Mouse (Mus musculus) right cerebral cortex, postnatal 4 days (tissue): ENCODE results near the gene Gm17606.

Experiments used
- DNase-seq: peaks from one replicate; pipeline ENCODE4 v3.0.0-alpha.2; 2022

Gm17606 gene

GRCm38 (mm10) chr14:54669381-54669780 lies 28.6 kb downstream of the Gm17606 start:
- no peak for DNase-seq

DNA sequence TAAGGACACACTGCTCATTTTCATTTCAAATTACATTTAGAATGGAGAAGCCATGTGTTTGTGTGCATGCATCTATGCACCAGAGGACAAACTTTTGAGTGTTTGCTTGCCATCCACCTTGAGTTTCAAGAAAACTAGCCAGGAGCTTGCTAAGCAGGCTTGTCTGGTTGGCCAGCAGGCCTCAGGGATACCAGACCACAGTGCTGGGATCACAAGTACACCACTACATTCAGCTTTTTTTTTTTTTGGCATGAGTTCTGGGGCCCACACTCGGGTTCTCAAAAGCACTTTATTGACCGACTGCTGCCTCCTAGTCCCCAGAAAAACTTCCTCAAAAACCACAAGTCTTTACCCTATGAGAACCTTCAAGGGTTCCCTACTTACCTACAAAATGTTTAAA lies 33.6 kb downstream of the Gm17606 start:
- no peak for DNase-seq

DNA sequence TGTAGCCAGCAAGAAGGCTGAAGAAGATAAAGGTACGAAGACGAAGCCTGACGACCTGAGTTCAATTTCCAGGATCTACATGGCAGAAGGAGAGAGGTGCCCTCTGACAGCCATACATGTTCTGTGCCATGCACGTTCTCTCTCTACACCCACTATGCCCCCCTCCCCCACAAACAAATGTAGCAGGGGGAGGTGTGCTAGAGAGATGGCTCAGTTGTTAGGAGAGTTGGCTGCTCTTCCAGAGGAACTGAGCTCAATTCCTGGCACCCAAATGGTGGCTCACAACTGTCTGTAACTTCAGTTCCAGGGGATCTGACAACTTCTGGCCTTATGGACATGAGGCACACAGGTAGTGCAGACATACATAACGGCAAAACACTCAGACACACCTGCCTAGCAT lies 35.5 kb downstream of the Gm17606 start:
- no peak for DNase-seq

GRCm38 (mm10) chr14:54678657-54679304 lies 38.0 kb downstream of the Gm17606 start:
- no peak for DNase-seq

DNA sequence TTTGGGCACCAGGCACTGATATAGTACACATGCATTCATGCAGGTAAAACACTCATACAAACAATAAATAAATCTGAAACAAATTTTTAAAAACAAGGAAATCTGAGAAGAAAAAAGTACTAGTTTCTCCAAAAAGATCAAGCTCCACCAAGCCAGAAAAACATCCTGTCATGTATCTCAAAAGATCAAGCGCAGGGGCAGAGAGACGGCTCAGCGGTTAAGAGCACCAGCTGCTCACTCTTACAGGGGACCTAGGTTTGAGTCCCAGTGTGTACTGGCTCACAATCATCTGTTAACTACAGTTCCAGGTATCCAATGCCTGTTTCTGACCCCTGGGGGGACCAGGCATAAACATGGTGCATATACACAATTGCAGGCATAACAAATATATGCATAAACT lies 41.6 kb downstream of the Gm17606 start:
- DNase-seq: no peak

DNA sequence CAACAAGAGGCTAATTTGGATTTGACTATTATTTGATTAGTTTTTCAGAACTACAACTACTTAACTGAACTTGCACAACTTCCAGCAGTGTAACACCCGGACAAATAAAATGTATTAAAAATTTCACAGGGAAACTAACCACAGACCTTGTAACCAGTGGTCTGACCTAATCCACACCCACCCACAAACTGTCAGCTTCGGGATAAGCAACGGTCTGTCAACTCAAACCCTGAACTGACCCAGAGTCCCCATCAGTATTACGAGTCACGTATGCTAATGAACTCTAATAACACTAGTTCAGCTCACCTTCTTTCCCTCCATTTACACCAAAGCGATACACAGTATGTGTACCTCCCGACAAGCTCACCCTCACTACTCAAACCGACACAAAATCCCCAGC lies 44.7 kb downstream of the Gm17606 start:
- DNase-seq: no peak

DNA sequence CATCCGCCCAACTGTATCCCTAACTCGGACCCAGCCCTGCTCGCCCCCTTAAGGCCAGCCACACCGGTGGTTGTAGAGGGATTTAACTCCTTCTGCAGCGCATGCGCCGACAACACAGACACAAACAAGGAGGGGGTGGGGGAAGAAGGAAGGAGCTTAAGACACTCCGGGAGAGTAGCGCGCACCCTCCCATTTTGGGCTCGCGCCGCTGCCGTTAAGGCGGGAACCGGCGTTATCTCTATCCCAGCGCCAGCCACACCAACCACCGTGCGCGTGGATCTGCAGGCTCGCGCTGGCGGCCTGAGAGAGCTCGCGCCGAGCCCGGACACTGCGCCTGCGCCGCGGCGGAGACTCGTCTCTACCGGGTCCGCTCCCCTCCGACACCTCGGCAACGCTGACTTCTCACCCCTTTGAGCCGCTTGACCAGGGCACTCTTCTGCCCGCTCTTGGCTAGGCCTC lies 45.3 kb downstream of the Gm17606 start, which contains the start of gene 1700123O20Rik:
1700123O20Rik (plus strand) TSS at position 154 of the 459 bp plus-strand sequence.
- no peak for DNase-seq

- DNase-seq: peak; percentile 100
These were observed 45.9 kb downstream of the Gm17606 start, which contains the start of gene Acin1 for GRCm38 (mm10) chr14:54686522-54687143. Gene Acin1, minus strand, starts transcription at chr14:54686931.

DNA sequence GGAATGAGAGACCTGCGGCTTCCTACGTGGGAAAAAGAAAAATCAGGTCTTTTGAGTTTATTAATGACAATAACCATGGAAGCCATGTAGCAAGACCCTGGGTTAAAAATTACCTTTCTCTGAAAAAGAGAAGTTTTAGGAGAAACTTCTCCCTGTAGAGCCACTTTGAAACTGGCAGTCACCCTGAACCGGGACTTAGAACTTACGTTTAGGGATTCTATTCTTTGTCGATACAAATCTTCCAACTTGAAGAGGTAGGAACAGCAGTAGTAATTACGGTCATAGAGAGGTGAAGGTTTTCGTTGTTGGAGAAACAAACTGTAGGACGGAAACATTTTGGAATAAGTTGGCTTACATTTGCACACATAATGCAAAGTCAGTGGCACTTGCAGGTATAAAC lies 46.5 kb downstream of the Gm17606 start:
- DNase-seq: no peak

DNA sequence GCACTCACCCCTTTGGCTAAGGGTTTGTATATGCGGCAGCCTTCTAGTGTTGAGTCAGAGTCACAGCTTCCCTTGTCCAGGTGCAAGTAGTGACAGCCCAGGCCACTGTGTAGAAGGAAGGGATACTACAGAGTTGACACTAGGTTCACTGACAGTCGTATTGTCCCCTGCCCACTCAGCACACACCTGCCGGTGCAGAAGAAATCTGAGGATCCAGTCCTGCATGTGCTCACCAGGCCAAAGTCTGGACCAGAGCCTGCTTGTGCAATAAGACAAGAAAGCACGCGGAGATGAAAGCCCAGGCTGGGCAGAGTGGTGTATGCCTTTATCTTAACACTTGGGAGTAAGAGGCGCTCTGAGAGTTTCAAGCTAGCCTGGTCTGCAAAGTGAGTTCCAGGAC lies 54.3 kb downstream of the Gm17606 start:
- DNase-seq: no peak

DNA sequence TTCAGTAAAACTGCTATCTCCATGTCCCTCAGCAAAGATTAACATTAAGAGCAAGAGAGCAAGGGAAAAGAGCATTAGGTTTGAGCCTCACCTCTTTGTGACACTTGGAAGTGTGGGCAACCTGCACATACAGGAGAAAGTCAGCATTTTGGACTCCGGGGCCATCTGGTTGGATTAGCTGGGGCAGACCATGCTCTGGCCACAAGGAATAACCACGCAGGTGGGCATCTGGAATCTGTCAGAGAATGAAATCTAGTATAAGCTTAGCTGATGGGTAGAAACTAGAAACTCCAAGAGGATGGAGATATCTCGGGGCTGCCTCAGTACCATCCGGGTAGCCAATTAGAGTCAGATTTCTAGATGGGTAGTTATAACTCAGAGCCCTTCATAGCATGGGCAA lies 56.0 kb downstream of the Gm17606 start:
- DNase-seq: no peak
